ENCODE assay signal across 15 mouse cellular contexts in the genomic region with DNA sequence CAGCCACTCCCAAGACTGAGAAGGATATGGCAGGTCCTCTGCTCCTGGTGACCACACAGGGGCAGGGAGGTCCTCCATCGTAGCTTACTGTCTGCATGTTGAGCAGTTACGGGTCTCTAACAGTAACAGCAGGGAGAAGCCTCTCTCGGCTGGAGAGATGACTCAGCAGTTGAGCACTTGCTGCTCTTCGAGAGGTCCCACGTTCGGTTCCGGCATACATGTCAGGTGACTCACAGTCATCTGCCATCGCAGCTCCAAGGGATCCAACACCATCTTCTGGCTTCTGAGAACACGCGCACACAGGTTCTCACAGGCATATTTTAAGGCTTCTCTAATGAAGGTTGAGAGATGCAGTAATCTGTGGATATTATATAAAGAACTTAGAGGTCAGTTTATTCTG. TPM values are rescaled to one million over a fixed set of nuclear protein-coding genes. Genes with fewer than 3 reads are reported as not detected.
DNase-seq lines count a peak whose midpoint lies in the region; ATAC-seq and TF ChIP-seq lines count a peak whose summit lies in the region.
"Had no signal": no experiment of that assay in that cellular context is flagged by ENCODE, and none has a peak within 500 bp of the region (broad histone marks: within the 10 kb centered on the region; RNA-seq: fewer than 3 reads in every experiment).

No protein-coding gene starts in this region.

- peak; percentile 77 for DNase-seq in NIH3T3 (ENCODE audit: low read depth)
- DNase-seq in limb, embryonic 10.5 days (ENCODE audit: low spot score), result no peak
- DNase-seq in gastrocnemius, postnatal 36 days, result no peak
- no peak for DNase-seq in kidney, postnatal 4 days
- DNase-seq: cerebellum, adult 11-12 months; cerebellum, postnatal 25 days; thymus, adult 18-20 months had no signal

- peak overlapping the region; percentile 28 for H3ac ChIP-seq in C2C12 (ENCODE audit: control insufficient read depth, insufficient read length, low read depth)

- intact Hi-C loops in gastrocnemius, postnatal 36 days (cut with DNase I), result no loop called here

- no peak overlapping the region for H3K27ac ChIP-seq in limb, embryonic 10.5 days
- H3K27ac ChIP-seq: embryonic facial prominence, embryonic 10.5 days; hindbrain, embryonic 13.5 days; kidney, embryonic 15.5 days; liver, embryonic 14.5 days; midbrain, embryonic 15.5 days had no signal

- H3K79me3 ChIP-seq in C2C12 (ENCODE audit: low read depth), result no peaks in the 10 kb centered on the region

- 85% methylated on average over 10 of the region's 10 CpGs for WGBS in limb, embryonic 10.5 days

- H3K79me2 ChIP-seq in C2C12 (ENCODE audit: control insufficient read depth, insufficient read depth), result no peaks in the 10 kb centered on the region

- TF ChIP-seq CTCF in C2C12 (IDR thresholded peaks at IDR 0.05; ENCODE audit: control insufficient read depth, insufficient read depth, insufficient read length), result no peak

- ATAC-seq in granulocyte monocyte progenitor cell, adult 5-6 weeks (replicated peaks; ENCODE audit: poor library complexity, severe bottlenecking), result peak; percentile 60
- peak; percentile 20; the same call in 1 of the 2 replicates for ATAC-seq in megakaryocyte-erythroid progenitor cell, adult 5-6 weeks (replicated peaks; ENCODE audit: low FRiP score, low TSS enrichment, poor library complexity, severe bottlenecking)
- ATAC-seq: midbrain, embryonic 15.5 days had no signal

- H3K4me3 ChIP-seq in C2C12 (ENCODE audit: insufficient read depth, poor library complexity, severe bottlenecking), result no peak overlapping the region
- no peak overlapping the region for H3K4me3 ChIP-seq in limb, embryonic 10.5 days
- H3K4me3 ChIP-seq: embryonic facial prominence, embryonic 10.5 days; hindbrain, embryonic 13.5 days; kidney, embryonic 15.5 days; midbrain, embryonic 15.5 days had no signal

- no peaks in the 10 kb centered on the region for H3K36me3 ChIP-seq in C2C12 (ENCODE audit: control insufficient read depth, insufficient read depth)
- H3K36me3 ChIP-seq in limb, embryonic 10.5 days, result no peaks in the 10 kb centered on the region
- H3K36me3 ChIP-seq: embryonic facial prominence, embryonic 10.5 days; hindbrain, embryonic 13.5 days; kidney, embryonic 15.5 days; midbrain, embryonic 15.5 days had no signal

- no peaks in the 10 kb centered on the region for H3K9me3 ChIP-seq in limb, embryonic 10.5 days (replicated peaks)
- H3K9me3 ChIP-seq: embryonic facial prominence, embryonic 10.5 days; hindbrain, embryonic 13.5 days; kidney, embryonic 15.5 days; midbrain, embryonic 15.5 days had no signal

- H3K4me1 ChIP-seq in limb, embryonic 10.5 days, result peaks cover 4% of the 10 kb centered on the region
- H3K4me1 ChIP-seq: hindbrain, embryonic 13.5 days; midbrain, embryonic 15.5 days had no signal

- H3K27me3 ChIP-seq in C2C12 (ENCODE audit: control insufficient read depth, insufficient read depth, insufficient read length), result no peaks in the 10 kb centered on the region
- no peaks in the 10 kb centered on the region for H3K27me3 ChIP-seq in limb, embryonic 10.5 days (ENCODE audit: low read depth, poor library complexity, severe bottlenecking)
- H3K27me3 ChIP-seq: hindbrain, embryonic 13.5 days; kidney, embryonic 15.5 days; midbrain, embryonic 15.5 days had no signal

TF ChIP-seq in C2C12, 6 proteins besides CTCF, POLR2A, EP300 and RAD21:
- TF ChIP-seq CEBPB (IDR thresholded peaks at IDR 0.05; ENCODE audit: low read depth) (no peak), USF1 (IDR thresholded peaks at IDR 0.05; ENCODE audit: low read depth) (peak; percentile 61), MYOG (IDR thresholded peaks at IDR 0.05; ENCODE audit: control insufficient read depth, extremely low read depth, insufficient read length) (no peak), MAX (IDR thresholded peaks at IDR 0.05) (peak; percentile 41), FOSL1 (IDR thresholded peaks at IDR 0.05; ENCODE audit: insufficient read depth, low read length, poor library complexity, severe bottlenecking) (peak; percentile 32), MYOD1 (IDR thresholded peaks at IDR 0.05; ENCODE audit: control insufficient read depth, insufficient read length, low read depth) (peak; percentile 34)

RNA-seq across cellular contexts. Expression of a gene that starts 6.4 kb away (rescaled TPM):
- polyA plus RNA-seq in C2C12 (2012; fragmentation: generic; extraction: Trizol), result 0.04 TPM
- total RNA-seq in granulocyte monocyte progenitor cell, adult 5-6 weeks (2014; fragmentation: Nextera tagmentation), result 0.43 and 5.1 TPM in 2 replicates
- 0.10 and 0.39 TPM in 2 replicates for total RNA-seq in granulocyte monocyte progenitor cell, adult 5-6 weeks (2017)
- total RNA-seq in megakaryocyte-erythroid progenitor cell, adult 5-6 weeks (2014; fragmentation: Nextera tagmentation), result 11.0 and 14.9 TPM in 2 replicates
- 5.5 and 9.3 TPM in 2 replicates for total RNA-seq in megakaryocyte-erythroid progenitor cell, adult 5-6 weeks (2017)
- 4.5 and 5.3 TPM in 2 replicates for polyA plus RNA-seq in limb, embryonic 10.5 days (2016; fragmentation: Nextera tagmentation; extraction: Ambion mirVana)
- 10 to 100 TPM; 13.5 to 15.4 TPM for total RNA-seq in gastrocnemius, postnatal 36 days (2021)

RNA-seq across cellular contexts. Expression of a gene that starts 45.6 kb away (rescaled TPM):
- 236 TPM for polyA plus RNA-seq in C2C12 (2012; fragmentation: generic; extraction: Trizol)
- 22.5 and 27.5 TPM in 2 replicates for total RNA-seq in granulocyte monocyte progenitor cell, adult 5-6 weeks (2014; fragmentation: Nextera tagmentation)
- 27.7 and 31.3 TPM in 2 replicates for total RNA-seq in granulocyte monocyte progenitor cell, adult 5-6 weeks (2017)
- 9.5 and 11.8 TPM in 2 replicates for total RNA-seq in megakaryocyte-erythroid progenitor cell, adult 5-6 weeks (2014; fragmentation: Nextera tagmentation)
- 34.1 and 40.0 TPM in 2 replicates for total RNA-seq in megakaryocyte-erythroid progenitor cell, adult 5-6 weeks (2017)
- 22.5 and 33.2 TPM in 2 replicates for polyA plus RNA-seq in limb, embryonic 10.5 days (2016; fragmentation: Nextera tagmentation; extraction: Ambion mirVana)
- total RNA-seq in gastrocnemius, postnatal 36 days (2021), result 10 to 100 TPM; 20.3 to 28.4 TPM
